Mouse (Mus musculus) forelimb bud, embryonic 11.5 days (tissue): ENCODE results near the gene Smyd3.

ENCODE experiments used
- DNase-seq: peaks from one replicate; pipeline ENCODE4 v3.0.0-alpha.2; 2012; ENCODE audit warnings: low read depth, low spot score

Gene Smyd3

GRCm38 (mm10) chr1:179041231-179041904, 476.5 kb downstream of the Smyd3 start:
- DNase-seq, result no peak

- no peak for DNase-seq
Measured at GRCm38 (mm10) chr1:179038801-179039200, 479.0 kb downstream of the Smyd3 start.

GRCm38 (mm10) chr1:179032947-179033346, 484.9 kb downstream of the Smyd3 start:
- DNase-seq, result no peak

- DNase-seq, result no peak
Measured at GRCm38 (mm10) chr1:179031581-179031980, 486.3 kb downstream of the Smyd3 start.

GRCm38 (mm10) chr1:179026614-179027013, 491.2 kb downstream of the Smyd3 start:
- DNase-seq, result no peak

GRCm38 (mm10) chr1:179025169-179025568, 492.7 kb downstream of the Smyd3 start:
- no peak for DNase-seq

GRCm38 (mm10) chr1:179023486-179023885, 494.4 kb downstream of the Smyd3 start:
- DNase-seq, result no peak

GRCm38 (mm10) chr1:179017428-179017827, 500.4 kb downstream of the Smyd3 start:
- DNase-seq, result no peak

GRCm38 (mm10) chr1:179013021-179013420, 504.8 kb downstream of the Smyd3 start:
- no peak for DNase-seq

GRCm38 (mm10) chr1:179012273-179012672, 505.6 kb downstream of the Smyd3 start:
- no peak for DNase-seq

GRCm38 (mm10) chr1:179010756-179011155, 507.1 kb downstream of the Smyd3 start:
- DNase-seq, result no peak

- DNase-seq, result no peak
Measured at GRCm38 (mm10) chr1:179009911-179010310, 507.9 kb downstream of the Smyd3 start.

- DNase-seq, result no peak
Measured at GRCm38 (mm10) chr1:179004133-179004866, 513.5 kb downstream of the Smyd3 start.

- DNase-seq, result no peak
Measured at GRCm38 (mm10) chr1:179003406-179004132, 514.3 kb downstream of the Smyd3 start.

- DNase-seq, result peak; percentile 31
Measured at GRCm38 (mm10) chr1:178999876-179000528, 517.8 kb downstream of the Smyd3 start.

GRCm38 (mm10) chr1:178997870-178998269, 520.0 kb downstream of the Smyd3 start:
- DNase-seq, result no peak

GRCm38 (mm10) chr1:178994263-178994662, 523.6 kb downstream of the Smyd3 start:
- DNase-seq, result no peak

- DNase-seq, result no peak
Measured at GRCm38 (mm10) chr1:178992503-178992902, 525.3 kb downstream of the Smyd3 start.

GRCm38 (mm10) chr1:178991470-178991869, 526.4 kb downstream of the Smyd3 start:
- no peak for DNase-seq

GRCm38 (mm10) chr1:178991045-178991444, 526.8 kb downstream of the Smyd3 start:
- DNase-seq, result no peak

- no peak for DNase-seq
Measured at GRCm38 (mm10) chr1:178989485-178989884, 528.4 kb downstream of the Smyd3 start.

- no peak for DNase-seq
Measured at GRCm38 (mm10) chr1:178988176-178988575, 529.7 kb downstream of the Smyd3 start.
